Mouse (Mus musculus) ES-Bruce4 (cell line): ENCODE measurements at regions not wholly inside any gene's neighbourhood (a gene's known extent, or its start where the extent isn't known, plus 50 kb on each side); places are given as distances from the start of the nearest gene placed in this dataset.

Experiments
- CTCF ChIP-seq: IDR thresholded peaks from one replicate; pipeline ENCODE4 v1.8.1; 2011; ENCODE audit warnings: low read depth, low read length
- EP300 ChIP-seq: IDR thresholded peaks from 2 replicates; pipeline ENCODE4 v1.6.1; 2011; ENCODE audit warnings: low read depth, low read length; ENCODE audit not compliant: insufficient read depth

DNA sequence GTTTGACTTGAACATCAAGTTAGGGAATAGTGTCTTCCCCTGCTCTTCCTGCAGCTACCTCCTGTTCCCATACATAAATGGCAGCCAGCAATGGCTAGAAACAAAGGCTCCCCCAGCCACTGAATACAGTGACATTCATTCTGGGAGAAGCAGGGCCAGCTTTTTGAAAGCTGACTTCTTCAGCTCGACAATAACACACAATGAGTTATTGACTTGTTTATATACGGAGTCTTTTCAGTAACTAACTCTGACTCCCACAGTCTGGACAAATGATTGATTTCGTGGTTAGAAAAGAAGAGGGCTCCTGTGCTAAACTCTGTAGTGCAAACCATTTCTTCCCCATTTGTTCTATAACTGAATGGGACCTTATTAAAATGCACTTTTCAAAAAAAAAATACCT, 146.4 kb upstream of the Dnajc24 start:
- TF ChIP-seq CTCF (no peak), EP300 (no peak)
